Mouse (Mus musculus): ENCODE measurements around the gene Bloc1s3. TPM values are rescaled to one million over a fixed set of nuclear protein-coding genes. Genes with fewer than 3 reads are reported as not detected.

The Bloc1s3 gene
- total RNA-seq, 2 experiments from 2014 or later, result 1.0 to 4.5 TPM

- ATAC-seq (replicated peaks; ENCODE audit: poor library complexity, severe bottlenecking), result peak; percentile 53
Observed at GRCm38 (mm10) chr7:19458591-19459111, 49.5 kb downstream of the Bloc1s3 start, which contains the start of gene Mark4. TSS of gene Mark4 (minus strand) at chr7:19458821.

- ATAC-seq (replicated peaks; ENCODE audit: poor library complexity, severe bottlenecking), result peak; percentile 60
Observed at GRCm38 (mm10) chr7:19458072-19458486, 50.1 kb downstream of the Bloc1s3 start.

- no peak; the same call in 1 of the 2 replicates for ATAC-seq (replicated peaks; ENCODE audit: poor library complexity, severe bottlenecking)
Observed at GRCm38 (mm10) chr7:19457414-19458071, 50.6 kb downstream of the Bloc1s3 start.

- ATAC-seq (replicated peaks; ENCODE audit: poor library complexity, severe bottlenecking), result no peak
Observed at GRCm38 (mm10) chr7:19456628-19457027, 51.5 kb downstream of the Bloc1s3 start.

GRCm38 (mm10) chr7:19455819-19456495 is 52.2 kb downstream of the Bloc1s3 start:
- ATAC-seq (replicated peaks; ENCODE audit: poor library complexity, severe bottlenecking), result no peak

- no peak for ATAC-seq (replicated peaks; ENCODE audit: poor library complexity, severe bottlenecking)
Observed at GRCm38 (mm10) chr7:19455186-19455585, 53.0 kb downstream of the Bloc1s3 start.

Other genes with a start within 250 kb of the Bloc1s3 start
- 60.7 and 70.5 TPM in 2 replicates for gene Vasp, start 236.6 kb downstream of the Bloc1s3 start, total RNA-seq (2014; fragmentation: Nextera tagmentation)
- 52.8 and 63.3 TPM in 2 replicates for gene Vasp, start 236.6 kb downstream of the Bloc1s3 start, total RNA-seq (2017)
- gene Ppm1n, start 228.3 kb downstream of the Bloc1s3 start, total RNA-seq (2014; fragmentation: Nextera tagmentation), result not detected in 2 replicates
- gene Ppm1n, start 228.3 kb downstream of the Bloc1s3 start, total RNA-seq (2017), result not detected in 2 replicates
- not detected in 2 replicates for gene Rtn2, start 225.7 kb downstream of the Bloc1s3 start, total RNA-seq (2014; fragmentation: Nextera tagmentation)
- gene Rtn2, start 225.7 kb downstream of the Bloc1s3 start, total RNA-seq (2017), result not detected in 2 replicates
- gene Fosb, start 198.3 kb downstream of the Bloc1s3 start, total RNA-seq (2014; fragmentation: Nextera tagmentation), result 8.1 and 13.7 TPM in 2 replicates
- 19.3 and 24.4 TPM in 2 replicates for gene Fosb, start 198.3 kb downstream of the Bloc1s3 start, total RNA-seq (2017)
- gene Ercc1, start 163.6 kb downstream of the Bloc1s3 start, total RNA-seq (2014; fragmentation: Nextera tagmentation), result 12.4 and 42.8 TPM in 2 replicates
- gene Ercc1, start 163.6 kb downstream of the Bloc1s3 start, total RNA-seq (2017), result 29.4 and 34.9 TPM in 2 replicates
- gene Cd3eap, start 148.9 kb downstream of the Bloc1s3 start, total RNA-seq (2014; fragmentation: Nextera tagmentation), result 20.3 and 26.1 TPM in 2 replicates
- 23.2 and 39.9 TPM in 2 replicates for gene Cd3eap, start 148.9 kb downstream of the Bloc1s3 start, total RNA-seq (2017)
- 1.8 and 1.9 TPM in 2 replicates for gene Ppp1r13l, start 148.6 kb downstream of the Bloc1s3 start, total RNA-seq (2014; fragmentation: Nextera tagmentation)
- 0.26 and 0.57 TPM in 2 replicates for gene Ppp1r13l, start 148.6 kb downstream of the Bloc1s3 start, total RNA-seq (2017)
- gene Ercc2, start 126.4 kb downstream of the Bloc1s3 start, total RNA-seq (2014; fragmentation: Nextera tagmentation), result 10.7 and 26.9 TPM in 2 replicates
- gene Ercc2, start 126.4 kb downstream of the Bloc1s3 start, total RNA-seq (2017), result 29.8 and 31.9 TPM in 2 replicates
- gene Klc3, start 104.3 kb downstream of the Bloc1s3 start, total RNA-seq (2014; fragmentation: Nextera tagmentation), result not detected in 2 replicates
- gene Klc3, start 104.3 kb downstream of the Bloc1s3 start, total RNA-seq (2017), result not detected in 2 replicates
- gene Ckm, start 103.6 kb downstream of the Bloc1s3 start, total RNA-seq (2014; fragmentation: Nextera tagmentation), result 0.85 TPM in 1 of 2 replicates, not detected in the other
- 1.5 and 3.0 TPM in 2 replicates for gene Ckm, start 103.6 kb downstream of the Bloc1s3 start, total RNA-seq (2017)
- gene Mark4, start 49.5 kb downstream of the Bloc1s3 start, total RNA-seq (2014; fragmentation: Nextera tagmentation), result 9.1 and 10.8 TPM in 2 replicates
- gene Mark4, start 49.5 kb downstream of the Bloc1s3 start, total RNA-seq (2017), result 2.5 and 3.8 TPM in 2 replicates
- gene Exoc3l2, start 45.0 kb downstream of the Bloc1s3 start, total RNA-seq (2014; fragmentation: Nextera tagmentation), result 1.0 and 2.5 TPM in 2 replicates
- gene Exoc3l2, start 45.0 kb downstream of the Bloc1s3 start, total RNA-seq (2017), result 0.95 TPM in 1 of 2 replicates, not detected in the other
- 75.3 and 83.4 TPM in 2 replicates for gene Trappc6a, start within 50 bp of the Bloc1s3 start, total RNA-seq (2014; fragmentation: Nextera tagmentation)
- 28.2 and 30.6 TPM in 2 replicates for gene Trappc6a, start within 50 bp of the Bloc1s3 start, total RNA-seq (2017)
- gene Nkpd1, start 9.5 kb upstream of the Bloc1s3 start, total RNA-seq (2014; fragmentation: Nextera tagmentation), result not detected in 2 replicates
- gene Nkpd1, start 9.5 kb upstream of the Bloc1s3 start, total RNA-seq (2017), result not detected in 2 replicates
- gene Ppp1r37, start 54.7 kb upstream of the Bloc1s3 start, total RNA-seq (2014; fragmentation: Nextera tagmentation), result 29.7 and 32.3 TPM in 2 replicates
- 11.9 and 17.8 TPM in 2 replicates for gene Ppp1r37, start 54.7 kb upstream of the Bloc1s3 start, total RNA-seq (2017)
- gene Zfp296, start 68.9 kb upstream of the Bloc1s3 start, total RNA-seq (2014; fragmentation: Nextera tagmentation), result 3.9 and 7.0 TPM in 2 replicates
- gene Zfp296, start 68.9 kb upstream of the Bloc1s3 start, total RNA-seq (2017), result 3.8 and 3.9 TPM in 2 replicates
- gene Gemin7, start 69.2 kb upstream of the Bloc1s3 start, total RNA-seq (2014; fragmentation: Nextera tagmentation), result 66.1 and 70.9 TPM in 2 replicates
- 37.8 and 44.3 TPM in 2 replicates for gene Gemin7, start 69.2 kb upstream of the Bloc1s3 start, total RNA-seq (2017)
- gene Clasrp, start 96.1 kb upstream of the Bloc1s3 start, total RNA-seq (2014; fragmentation: Nextera tagmentation), result 24.2 and 40.8 TPM in 2 replicates
- 19.6 TPM in 2 replicates for gene Clasrp, start 96.1 kb upstream of the Bloc1s3 start, total RNA-seq (2017)
- 1.2 TPM in 1 of 2 replicates, not detected in the other for gene Relb, start 121.1 kb upstream of the Bloc1s3 start, total RNA-seq (2014; fragmentation: Nextera tagmentation)
- 1.4 and 1.9 TPM in 2 replicates for gene Relb, start 121.1 kb upstream of the Bloc1s3 start, total RNA-seq (2017)
- 29.9 and 41.7 TPM in 2 replicates for gene Clptm1, start 156.7 kb upstream of the Bloc1s3 start, total RNA-seq (2014; fragmentation: Nextera tagmentation)
- 32.0 and 36.5 TPM in 2 replicates for gene Clptm1, start 156.7 kb upstream of the Bloc1s3 start, total RNA-seq (2017)
- 3.3 and 5.9 TPM in 2 replicates for gene Apoc2, start 169.6 kb upstream of the Bloc1s3 start, total RNA-seq (2014; fragmentation: Nextera tagmentation)
- gene Apoc2, start 169.6 kb upstream of the Bloc1s3 start, total RNA-seq (2017), result 1.3 TPM in 1 of 2 replicates, not detected in the other
- gene Gm44805, start 173.1 kb upstream of the Bloc1s3 start, total RNA-seq (2014; fragmentation: Nextera tagmentation), result not detected in 2 replicates
- not detected in 2 replicates for gene Gm44805, start 173.1 kb upstream of the Bloc1s3 start, total RNA-seq (2017)
- not detected in 2 replicates for gene Apoc4, start 173.1 kb upstream of the Bloc1s3 start, total RNA-seq (2014; fragmentation: Nextera tagmentation)
- gene Apoc4, start 173.1 kb upstream of the Bloc1s3 start, total RNA-seq (2017), result not detected in 2 replicates
- 10.3 and 17.9 TPM in 2 replicates for gene Apoc1, start 184.3 kb upstream of the Bloc1s3 start, total RNA-seq (2014; fragmentation: Nextera tagmentation)
- gene Apoc1, start 184.3 kb upstream of the Bloc1s3 start, total RNA-seq (2017), result 0.57 and 10.6 TPM in 2 replicates
- 21.9 and 23.5 TPM in 2 replicates for gene Apoe, start 190.8 kb upstream of the Bloc1s3 start, total RNA-seq (2014; fragmentation: Nextera tagmentation)
- gene Apoe, start 190.8 kb upstream of the Bloc1s3 start, total RNA-seq (2017), result 59.3 and 90.6 TPM in 2 replicates
- 70.2 and 76.7 TPM in 2 replicates for gene Tomm40, start 207.1 kb upstream of the Bloc1s3 start, total RNA-seq (2014; fragmentation: Nextera tagmentation)
- gene Tomm40, start 207.1 kb upstream of the Bloc1s3 start, total RNA-seq (2017), result 36.2 and 47.0 TPM in 2 replicates
- 1.7 and 2.0 TPM in 2 replicates for gene Nectin2, start 242.1 kb upstream of the Bloc1s3 start, total RNA-seq (2014; fragmentation: Nextera tagmentation)
- 1.6 and 1.8 TPM in 2 replicates for gene Nectin2, start 242.1 kb upstream of the Bloc1s3 start, total RNA-seq (2017)